ENCODE assay signal across 27 mouse cellular contexts in genomic region chr4:140091693-140092092, GRCm38 (mm10).
DNase-seq lines count a peak whose midpoint lies in the region; ATAC-seq and TF ChIP-seq lines count a peak whose summit lies in the region.
"Had no signal": no experiment of that assay in that cellular context is flagged by ENCODE, and none has a peak within 500 bp of the region (broad histone marks: within the 10 kb centered on the region; RNA-seq: fewer than 3 reads in every experiment).

No protein-coding gene starts in this region.

- H3K4me2 ChIP-seq in midbrain, embryonic 11.5 days: no peak overlapping the region
- no peak overlapping the region for H3K4me2 ChIP-seq in midbrain, embryonic 15.5 days
- no peak overlapping the region for H3K4me2 ChIP-seq in stomach, embryonic 14.5 days (replicated peaks; ENCODE audit: low read depth, low read length)
- H3K4me2 ChIP-seq in stomach, postnatal 0 days (replicated peaks; ENCODE audit: low read depth): no peak overlapping the region
- no peak overlapping the region for H3K4me2 ChIP-seq in stomach, embryonic 16.5 days (ENCODE audit: low read depth, low read length)
- no peak overlapping the region for H3K4me2 ChIP-seq in forebrain, embryonic 12.5 days
- H3K4me2 ChIP-seq: embryonic facial prominence, embryonic 13.5 days; embryonic facial prominence, embryonic 15.5 days; forebrain, embryonic 13.5 days; forebrain, embryonic 15.5 days had no signal

- no peak for ATAC-seq in midbrain, embryonic 11.5 days (ENCODE audit: low FRiP score)
- no peak for ATAC-seq in midbrain, embryonic 15.5 days (replicated peaks)
- ATAC-seq in stomach, embryonic 14.5 days (ENCODE audit: insufficient number of reproducible peaks, insufficient read depth, low FRiP score, low read depth): no peak
- ATAC-seq in stomach, postnatal 0 days (ENCODE audit: low FRiP score, low TSS enrichment): no peak
- no peak for ATAC-seq in stomach, embryonic 16.5 days (ENCODE audit: insufficient read depth, low FRiP score)
- ATAC-seq in forebrain, embryonic 12.5 days (ENCODE audit: low FRiP score): no peak
- ATAC-seq: forebrain, embryonic 13.5 days; forebrain, embryonic 15.5 days; forebrain, postnatal 0 days; Patski had no signal

- H3K9ac ChIP-seq in midbrain, embryonic 11.5 days (ENCODE audit: low read length): no peak overlapping the region
- H3K9ac ChIP-seq in midbrain, embryonic 15.5 days: no peak overlapping the region
- H3K9ac ChIP-seq in stomach, embryonic 14.5 days (replicated peaks; ENCODE audit: low read depth, low read length): no peak overlapping the region
- H3K9ac ChIP-seq in stomach, postnatal 0 days (ENCODE audit: low read length): no peak overlapping the region
- no peak overlapping the region for H3K9ac ChIP-seq in stomach, embryonic 16.5 days (ENCODE audit: low read length)
- H3K9ac ChIP-seq in forebrain, embryonic 12.5 days: no peak overlapping the region
- H3K9ac ChIP-seq: embryonic facial prominence, embryonic 13.5 days; embryonic facial prominence, embryonic 15.5 days; forebrain, embryonic 13.5 days; forebrain, embryonic 15.5 days; forebrain, postnatal 0 days had no signal

- peak; percentile 65 for DNase-seq in midbrain, embryonic 11.5 days (ENCODE audit: low spot score, missing footprints)
- no peak for DNase-seq in stomach, postnatal 0 days (ENCODE audit: low spot score)
- DNase-seq in ES-CJ7 (ENCODE audit: low read depth, low spot score): peak; percentile 53
- DNase-seq in spleen, adult 18-20 months: no peak
- DNase-seq: adrenal gland, adult 2 months; adrenal gland, postnatal 10 days; adrenal gland, postnatal 25 days; cerebellum, adult 11 months; cerebellum, adult 18-20 months; cerebellum, adult 8-10 months; cerebellum, adult 9-11 months; cerebellum, postnatal 36 days; embryo, embryonic 11 days; forebrain, postnatal 0 days had no signal

- no peak for TF ChIP-seq CTCF in stomach, postnatal 0 days (IDR thresholded peaks at IDR 0.05; ENCODE audit: low read depth)

- H3K36me3 ChIP-seq in midbrain, embryonic 11.5 days (ENCODE audit: control insufficient read depth, insufficient read depth, low read length): no peaks in the 10 kb centered on the region
- no peaks in the 10 kb centered on the region for H3K36me3 ChIP-seq in midbrain, embryonic 15.5 days (replicated peaks)
- H3K36me3 ChIP-seq in stomach, embryonic 14.5 days (ENCODE audit: control insufficient read depth, insufficient read depth, low read length): no peaks in the 10 kb centered on the region
- no peaks in the 10 kb centered on the region for H3K36me3 ChIP-seq in stomach, postnatal 0 days (ENCODE audit: control insufficient read depth, insufficient read depth, low read length)
- no peaks in the 10 kb centered on the region for H3K36me3 ChIP-seq in stomach, embryonic 16.5 days (ENCODE audit: control insufficient read depth, insufficient read depth, low read length)
- no peaks in the 10 kb centered on the region for H3K36me3 ChIP-seq in forebrain, embryonic 12.5 days (replicated peaks)
- H3K36me3 ChIP-seq: embryonic facial prominence, embryonic 13.5 days; embryonic facial prominence, embryonic 15.5 days; forebrain, embryonic 10.5 days; forebrain, embryonic 15.5 days; G1E had no signal

- no peak overlapping the region for H3K27ac ChIP-seq in midbrain, embryonic 11.5 days (ENCODE audit: low read depth, low read length)
- H3K27ac ChIP-seq in midbrain, embryonic 15.5 days: no peak overlapping the region
- 0 out of 2 replicates have a peak overlapping the region, but pooled peaks have one; percentile 6 for H3K27ac ChIP-seq in stomach, embryonic 14.5 days (ENCODE audit: low read length)
- no peak overlapping the region for H3K27ac ChIP-seq in stomach, postnatal 0 days (replicated peaks)
- peak overlapping the region; percentile 60 for H3K27ac ChIP-seq in stomach, embryonic 16.5 days (ENCODE audit: low read length)
- H3K27ac ChIP-seq in forebrain, embryonic 12.5 days: no peak overlapping the region
- H3K27ac ChIP-seq: embryonic facial prominence, embryonic 13.5 days; embryonic facial prominence, embryonic 15.5 days; forebrain, embryonic 10.5 days; forebrain, embryonic 13.5 days; forebrain, embryonic 15.5 days had no signal

- H3K4me1 ChIP-seq in midbrain, embryonic 11.5 days (ENCODE audit: control insufficient read depth, insufficient read depth, low read length): no peaks in the 10 kb centered on the region
- peaks cover 17% of the 10 kb centered on the region for H3K4me1 ChIP-seq in midbrain, embryonic 15.5 days
- H3K4me1 ChIP-seq in stomach, embryonic 14.5 days (ENCODE audit: control insufficient read depth, insufficient read depth, low read length): peaks cover 4% of the 10 kb centered on the region; the same call in 1 of the 2 replicates
- H3K4me1 ChIP-seq in stomach, postnatal 0 days (replicated peaks; ENCODE audit: control insufficient read depth, insufficient read depth): no peaks in the 10 kb centered on the region
- H3K4me1 ChIP-seq in stomach, embryonic 16.5 days (ENCODE audit: control insufficient read depth, insufficient read depth, low read length): no peaks in the 10 kb centered on the region; the same call in 1 of the 2 replicates
- peaks cover 7% of the 10 kb centered on the region for H3K4me1 ChIP-seq in forebrain, embryonic 12.5 days
- H3K4me1 ChIP-seq: embryonic facial prominence, embryonic 15.5 days; forebrain, embryonic 10.5 days had no signal

- 68% methylated on average over 3 of the region's 3 CpGs for WGBS in midbrain, embryonic 11.5 days
- 66% methylated on average over 3 of the region's 3 CpGs for WGBS in midbrain, embryonic 15.5 days
- 63% methylated on average over 3 of the region's 3 CpGs for WGBS in stomach, embryonic 14.5 days
- 66% methylated on average over 3 of the region's 3 CpGs for WGBS in stomach, postnatal 0 days
- WGBS in stomach, embryonic 16.5 days: 62% methylated on average over 3 of the region's 3 CpGs
- WGBS in forebrain, embryonic 12.5 days: 70% methylated on average over 3 of the region's 3 CpGs

- no peaks in the 10 kb centered on the region for H3K9me3 ChIP-seq in midbrain, embryonic 11.5 days (ENCODE audit: control insufficient read depth, low read length)
- no peaks in the 10 kb centered on the region for H3K9me3 ChIP-seq in midbrain, embryonic 15.5 days
- no peaks in the 10 kb centered on the region for H3K9me3 ChIP-seq in stomach, embryonic 14.5 days (ENCODE audit: control insufficient read depth, low read depth, low read length)
- H3K9me3 ChIP-seq in stomach, postnatal 0 days (ENCODE audit: control insufficient read depth, low read length): no peaks in the 10 kb centered on the region
- H3K9me3 ChIP-seq in stomach, embryonic 16.5 days (replicated peaks; ENCODE audit: control insufficient read depth, low read length): no peaks in the 10 kb centered on the region
- no peaks in the 10 kb centered on the region for H3K9me3 ChIP-seq in forebrain, embryonic 12.5 days
- H3K9me3 ChIP-seq: embryonic facial prominence, embryonic 13.5 days; embryonic facial prominence, embryonic 15.5 days; forebrain, embryonic 10.5 days; forebrain, embryonic 13.5 days; forebrain, embryonic 15.5 days had no signal

- TF ChIP-seq EP300 in stomach, postnatal 0 days (optimal IDR thresholded peaks at IDR 0.05): no peak

- no peaks in the 10 kb centered on the region for H3K27me3 ChIP-seq in midbrain, embryonic 11.5 days (ENCODE audit: control insufficient read depth, insufficient read depth, low read length)
- no peaks in the 10 kb centered on the region for H3K27me3 ChIP-seq in midbrain, embryonic 15.5 days (replicated peaks)
- no peaks in the 10 kb centered on the region for H3K27me3 ChIP-seq in stomach, embryonic 14.5 days (ENCODE audit: control insufficient read depth, insufficient read depth, low read length)
- H3K27me3 ChIP-seq in stomach, postnatal 0 days (ENCODE audit: control insufficient read depth, insufficient read depth, low read length): no peaks in the 10 kb centered on the region
- H3K27me3 ChIP-seq in stomach, embryonic 16.5 days (ENCODE audit: control insufficient read depth, insufficient read depth, low read length): no peaks in the 10 kb centered on the region
- peaks cover 4% of the 10 kb centered on the region; the same call in 1 of the 2 replicates for H3K27me3 ChIP-seq in forebrain, embryonic 12.5 days
- H3K27me3 ChIP-seq: CH12.LX; embryonic facial prominence, embryonic 15.5 days; forebrain, embryonic 13.5 days; forebrain, embryonic 15.5 days; Patski had no signal

- H3K4me3 ChIP-seq in midbrain, embryonic 11.5 days (ENCODE audit: low read depth, low read length): no peak overlapping the region
- H3K4me3 ChIP-seq in midbrain, embryonic 15.5 days: no peak overlapping the region
- H3K4me3 ChIP-seq in stomach, embryonic 14.5 days (ENCODE audit: low read depth, low read length): no peak overlapping the region
- H3K4me3 ChIP-seq in stomach, postnatal 0 days (ENCODE audit: low read depth, low read length): no peak overlapping the region
- no peak overlapping the region for H3K4me3 ChIP-seq in stomach, embryonic 16.5 days (replicated peaks; ENCODE audit: low read length)
- H3K4me3 ChIP-seq in forebrain, embryonic 12.5 days (replicated peaks): no peak overlapping the region
- H3K4me3 ChIP-seq: embryonic facial prominence, embryonic 13.5 days; embryonic facial prominence, embryonic 15.5 days; erythroblast, embryonic 14.5 days; forebrain, embryonic 10.5 days; forebrain, embryonic 13.5 days; forebrain, embryonic 15.5 days had no signal

Comparison
In these comparisons a context has a peak if more than half of its experiments do, and no peak if none do; other contexts are left out.
1. H3K27ac ChIP-seq: peak in stomach, embryonic 14.5 days (single experiment) and stomach, embryonic 16.5 days (single experiment); none in midbrain, embryonic 11.5 days (single experiment), midbrain, embryonic 15.5 days (single experiment), stomach, postnatal 0 days (single experiment) and forebrain, embryonic 12.5 days (single experiment).
2. DNase-seq: peak in midbrain, embryonic 11.5 days (single experiment) and ES-CJ7 (single experiment); none in stomach, postnatal 0 days (single experiment) and spleen, adult 18-20 months (0 of 2).